Mouse (Mus musculus): ENCODE results near the gene Hcfc2.

DNA sequence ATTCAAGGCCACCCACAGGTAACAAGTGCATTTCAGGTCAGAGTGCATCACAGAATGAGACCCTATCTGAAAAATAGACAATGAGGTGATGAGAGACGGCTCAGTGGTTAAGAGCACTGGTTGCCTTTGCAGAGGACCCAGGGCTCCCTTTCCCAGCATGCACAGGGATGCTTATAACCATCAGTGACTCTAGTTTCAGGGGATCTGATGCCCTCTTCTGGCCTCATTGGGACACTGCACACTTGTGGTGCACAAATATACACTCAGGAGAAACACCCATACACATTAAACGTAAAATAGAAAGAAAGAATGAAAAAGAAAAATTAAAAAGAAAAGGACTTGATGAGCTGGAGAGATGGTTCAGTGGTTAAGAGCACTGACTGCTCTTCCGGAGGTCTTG is 95.8 kb downstream of the Hcfc2 start:
- TF ChIP-seq POLR2A (IDR thresholded peaks at IDR 0.05; ENCODE audit: low read depth, low read length) = no peak
- no peak for TF ChIP-seq CTCF (conservative IDR thresholded peaks at IDR 0.05; ENCODE audit: insufficient read depth, insufficient read length, low read depth, low read length)

All from kidney, adult 2 months (tissue).